Comparison of ENCODE assay signal across 19 mouse cellular contexts in genomic region chr13:30947129-30947528, GRCm38 (mm10). TPM values are rescaled to one million over a fixed set of nuclear protein-coding genes. Genes with fewer than 3 reads are reported as not detected.
DNase-seq lines count a peak whose midpoint lies in the region; ATAC-seq and TF ChIP-seq lines count a peak whose summit lies in the region.
"Had no signal": no experiment of that assay in that cellular context is flagged by ENCODE, and none has a peak within 500 bp of the region (broad histone marks: within the 10 kb centered on the region; RNA-seq: fewer than 3 reads in every experiment).

No protein-coding gene starts in this region.

- no peak overlapping the region for H3K9ac ChIP-seq in liver, embryonic 16.5 days (ENCODE audit: low read depth, low read length)
- no peak overlapping the region for H3K9ac ChIP-seq in liver, embryonic 12.5 days
- H3K9ac ChIP-seq in ES-E14 (ENCODE audit: insufficient read depth, low read depth, low read length, poor library complexity, severe bottlenecking) = peak overlapping the region; percentile 70; the same call in 1 of the 2 replicates
- H3K9ac ChIP-seq: forebrain, embryonic 15.5 days; limb, embryonic 12.5 days; neural tube, embryonic 13.5 days had no signal

- H3K27ac ChIP-seq in liver, embryonic 16.5 days (ENCODE audit: low read length) = no peak overlapping the region
- H3K27ac ChIP-seq in liver, embryonic 12.5 days = no peak overlapping the region
- H3K27ac ChIP-seq in ES-E14 (ENCODE audit: insufficient read depth, low read depth, low read length, poor library complexity, severe bottlenecking) = no peak overlapping the region
- H3K27ac ChIP-seq: forebrain, embryonic 15.5 days; limb, embryonic 12.5 days; neural tube, embryonic 13.5 days had no signal

- 74% methylated on average over 15 of the region's 15 CpGs for WGBS in liver, embryonic 16.5 days (ENCODE audit: insufficient replicate concordance)
- WGBS in liver, embryonic 12.5 days (ENCODE audit: insufficient replicate concordance) = 89% methylated on average over 15 of the region's 15 CpGs

- H3K36me3 ChIP-seq in liver, embryonic 16.5 days (ENCODE audit: control insufficient read depth, insufficient read depth) = no peaks in the 10 kb centered on the region
- no peaks in the 10 kb centered on the region for H3K36me3 ChIP-seq in liver, embryonic 12.5 days
- 0 out of 2 replicates have a peak, but pooled peaks cover 2% of the 10 kb centered on the region for H3K36me3 ChIP-seq in ES-E14 (ENCODE audit: control insufficient read depth, insufficient read depth, low read length, poor library complexity, severe bottlenecking)
- H3K36me3 ChIP-seq in splenic B cell, adult 2 months (ENCODE audit: control insufficient read depth, insufficient read depth, low read length, poor library complexity, severe bottlenecking) = no peaks in the 10 kb centered on the region
- H3K36me3 ChIP-seq: forebrain, embryonic 15.5 days; limb, embryonic 12.5 days; neural tube, embryonic 13.5 days had no signal

- H3K4me2 ChIP-seq in liver, embryonic 16.5 days (ENCODE audit: low read depth, low read length) = no peak overlapping the region
- H3K4me2 ChIP-seq in liver, embryonic 12.5 days = no peak overlapping the region
- H3K4me2 ChIP-seq: forebrain, embryonic 15.5 days; limb, embryonic 12.5 days; neural tube, embryonic 13.5 days had no signal

- in situ Hi-C loops in ES-E14 (cut with MboI; ENCODE audit: low sequenced_read_pairs in 2 of 2, unreplicated experiment in 2 of 2) = no loop called here

- H3K9me3 ChIP-seq in liver, embryonic 16.5 days (replicated peaks; ENCODE audit: control insufficient read depth, low read length) = no peaks in the 10 kb centered on the region
- H3K9me3 ChIP-seq in liver, embryonic 12.5 days (replicated peaks) = no peaks in the 10 kb centered on the region
- H3K9me3 ChIP-seq in ES-E14 (ENCODE audit: control insufficient read depth, insufficient read depth, low read depth, low read length) = no peaks in the 10 kb centered on the region
- H3K9me3 ChIP-seq: forebrain, embryonic 15.5 days; limb, embryonic 12.5 days; neural tube, embryonic 13.5 days had no signal

- no peak overlapping the region for H3K4me3 ChIP-seq in liver, embryonic 16.5 days (ENCODE audit: low read depth, low read length)
- no peak overlapping the region for H3K4me3 ChIP-seq in liver, embryonic 12.5 days
- H3K4me3 ChIP-seq in ES-E14 (ENCODE audit: insufficient read depth in 1 of 2, low read depth in 1 of 2, low read length in 2 of 2, poor library complexity in 1 of 2, severe bottlenecking in 1 of 2) = peak overlapping the region; percentile 68 to 74
- H3K4me3 ChIP-seq: forebrain, embryonic 15.5 days; limb, embryonic 12.5 days; neural tube, embryonic 13.5 days had no signal

- H3K4me1 ChIP-seq in liver, embryonic 16.5 days (ENCODE audit: control insufficient read depth, low read depth, low read length) = no peaks in the 10 kb centered on the region
- 0 out of 2 replicates have a peak, but pooled peaks cover 3% of the 10 kb centered on the region for H3K4me1 ChIP-seq in liver, embryonic 12.5 days
- 0 out of 4 replicates have a peak, but pooled peaks cover 0 to 2% of the 10 kb centered on the region in 2 experiments for H3K4me1 ChIP-seq in ES-E14 (ENCODE audit: control insufficient read depth in 2 of 2, insufficient read depth in 2 of 2, low read length in 2 of 2, poor library complexity in 1 of 2)
- H3K4me1 ChIP-seq: forebrain, embryonic 15.5 days; limb, embryonic 12.5 days; neural tube, embryonic 13.5 days had no signal

- ATAC-seq in cerebellum, adult (ENCODE audit: insufficient number of reproducible peaks, low FRiP score, low TSS enrichment) = peak; percentile 36; the same call in 1 of the 2 replicates
- 0 out of 2 replicates have a peak, but pooled peaks have one; percentile 11 for ATAC-seq in liver, embryonic 16.5 days (ENCODE audit: low read depth)
- ATAC-seq in liver, embryonic 12.5 days = no peak
- ATAC-seq: forebrain, embryonic 15.5 days had no signal

- H3K27me3 ChIP-seq in liver, embryonic 16.5 days (ENCODE audit: control insufficient read depth, insufficient read depth, low read depth, low read length) = no peaks in the 10 kb centered on the region
- H3K27me3 ChIP-seq in liver, embryonic 12.5 days (replicated peaks) = no peaks in the 10 kb centered on the region
- H3K27me3 ChIP-seq in splenic B cell, adult 2 months (ENCODE audit: control insufficient read depth, insufficient read depth, low read length, poor library complexity, severe bottlenecking) = no peaks in the 10 kb centered on the region
- H3K27me3 ChIP-seq: forebrain, embryonic 15.5 days; limb, embryonic 12.5 days; neural tube, embryonic 13.5 days had no signal

- DNase-seq in cerebellum, adult 8-10 months = no peak
- no peak for DNase-seq in ES-E14 (ENCODE audit: low read depth, low spot score)
- DNase-seq in splenic B cell, adult 2 months (ENCODE audit: low read depth, low spot score) = peak; percentile 28
- DNase-seq in left cerebral cortex, adult 8-10 months (ENCODE audit: low spot score in 2 of 2) = no peak
- DNase-seq in frontal cortex, postnatal 36 days (ENCODE audit: low spot score in 2 of 2) = no peak
- DNase-seq: heart, postnatal 36 days; kidney, adult 8-10 months; lung, adult 2 months; retina, postnatal 1 day; thymus, postnatal 14 days had no signal

TF ChIP-seq in ES-E14, 5 proteins besides CTCF, POLR2A, EP300 and RAD21:
- TF ChIP-seq ZNF384 (IDR thresholded peaks at IDR 0.05; ENCODE audit: low read depth, low read length) = no peak

RNA-seq across cellular contexts. Expression of gene Hus1b, which starts 0.4 kb away (rescaled TPM):
- polyA plus RNA-seq in liver, embryonic 16.5 days (2015; fragmentation: Nextera tagmentation; extraction: Ambion mirVana) = 0.07 TPM in 1 of 2 replicates, not detected in the other
- polyA plus RNA-seq in liver, embryonic 12.5 days (2016; fragmentation: Nextera tagmentation; extraction: Ambion mirVana) = 0.10 TPM in 1 of 2 replicates, not detected in the other
- total RNA-seq in ES-E14 (2012; rRNA removed) = 4.5 and 4.8 TPM in 2 replicates
- total RNA-seq in left cerebral cortex, adult 8-10 months (2022) = under 1 TPM; 0.51 to 0.77 (median 0.66) TPM
- polyA plus RNA-seq: forebrain, embryonic 15.5 days; limb, embryonic 12.5 days; neural tube, embryonic 13.5 days had no signal

RNA-seq across cellular contexts. Expression of gene Exoc2, which starts 26.8 kb away (rescaled TPM):
- polyA plus RNA-seq in liver, embryonic 16.5 days (2015; fragmentation: Nextera tagmentation; extraction: Ambion mirVana) = 11.7 and 14.4 TPM in 2 replicates
- 20.7 and 21.4 TPM in 2 replicates for polyA plus RNA-seq in liver, embryonic 12.5 days (2016; fragmentation: Nextera tagmentation; extraction: Ambion mirVana)
- 22.4 and 22.8 TPM in 2 replicates for total RNA-seq in ES-E14 (2012; rRNA removed)
- 10 to 100 TPM; 41.5 to 47.2 (median 43.8) TPM for total RNA-seq in left cerebral cortex, adult 8-10 months (2022)

RNA-seq across cellular contexts. Expression of gene Gm5447, which starts 26.9 kb away (rescaled TPM):
- polyA plus RNA-seq in liver, embryonic 16.5 days (2015; fragmentation: Nextera tagmentation; extraction: Ambion mirVana) = not detected in 2 replicates
- not detected in 2 replicates for polyA plus RNA-seq in liver, embryonic 12.5 days (2016; fragmentation: Nextera tagmentation; extraction: Ambion mirVana)
- total RNA-seq in ES-E14 (2012; rRNA removed) = 0.11 TPM in 1 of 2 replicates, not detected in the other
- not detected for total RNA-seq in left cerebral cortex, adult 8-10 months (2022)
- total RNA-seq: adrenal gland, adult 18-20 months; heart, postnatal 36 days; left cerebral cortex, adult 18-20 months had no signal
- polyA plus RNA-seq: large intestine, adult 2 months; lung, adult 2 months; neural tube, embryonic 13.5 days had no signal

Comparison
In these comparisons a context has a peak if more than half of its experiments do, and no peak if none do; other contexts are left out.
1. H3K4me3 ChIP-seq: peak in ES-E14 (2 of 2); none in liver, embryonic 16.5 days (single experiment) and liver, embryonic 12.5 days (single experiment).